Mouse (Mus musculus): ENCODE results near the gene Trim28.

The Trim28 gene

GRCm38 (mm10) chr7:13034148-13034977 is 35.4 kb downstream of the Trim28 start, which contains the start of gene Chmp2a:
Gene Chmp2a (minus strand): TSS chr7:13034807.
- peak; percentile 98 for DNase-seq

GRCm38 (mm10) chr7:13035211-13035855 is 36.4 kb downstream of the Trim28 start:
- DNase-seq = peak; percentile 57

- no peak for DNase-seq
These were observed 37.9 kb downstream of the Trim28 start for GRCm38 (mm10) chr7:13036806-13037205.

GRCm38 (mm10) chr7:13037366-13037765 is 38.5 kb downstream of the Trim28 start:
- DNase-seq = no peak

GRCm38 (mm10) chr7:13037901-13038555 is 39.1 kb downstream of the Trim28 start, which contains the start of gene Ube2m:
Gene Ube2m (minus strand): TSS chr7:13038275.
- DNase-seq = peak; percentile 100

GRCm38 (mm10) chr7:13038621-13039169 is 39.8 kb downstream of the Trim28 start:
- DNase-seq = no peak

- no peak for DNase-seq
These were observed 40.3 kb downstream of the Trim28 start for GRCm38 (mm10) chr7:13039181-13039580.

- no peak for DNase-seq
These were observed 42.3 kb downstream of the Trim28 start for GRCm38 (mm10) chr7:13041256-13041655.

- DNase-seq = no peak
These were observed 43.6 kb downstream of the Trim28 start for GRCm38 (mm10) chr7:13042511-13042910.

- no peak for DNase-seq
These were observed 44.2 kb downstream of the Trim28 start for GRCm38 (mm10) chr7:13043120-13043444.

- peak; percentile 44 for DNase-seq
These were observed 44.7 kb downstream of the Trim28 start for GRCm38 (mm10) chr7:13043445-13044253.

- no peak for DNase-seq
These were observed 45.3 kb downstream of the Trim28 start for GRCm38 (mm10) chr7:13044254-13044625.

- DNase-seq = peak; percentile 75
These were observed 47.2 kb downstream of the Trim28 start for GRCm38 (mm10) chr7:13046084-13046483.

GRCm38 (mm10) chr7:13053001-13053400 is 54.1 kb downstream of the Trim28 start:
- no peak for DNase-seq

GRCm38 (mm10) chr7:13053501-13053900 is 54.6 kb downstream of the Trim28 start:
- DNase-seq = no peak

GRCm38 (mm10) chr7:13053961-13054286 is 55.0 kb downstream of the Trim28 start:
- DNase-seq = no peak

- peak; percentile 92 for DNase-seq
These were observed 55.5 kb downstream of the Trim28 start, which contains the start of gene Mzf1 for GRCm38 (mm10) chr7:13054287-13055010. Gene Mzf1 (minus strand): TSS chr7:13054764.

- no peak for DNase-seq
These were observed 58.2 kb downstream of the Trim28 start for GRCm38 (mm10) chr7:13056913-13057700.

GRCm38 (mm10) chr7:13059536-13059935 is 60.6 kb downstream of the Trim28 start:
- DNase-seq = no peak

GRCm38 (mm10) chr7:13063399-13063798 is 64.5 kb downstream of the Trim28 start:
- peak; percentile 38 for DNase-seq

- DNase-seq = no peak
These were observed 73.4 kb downstream of the Trim28 start for GRCm38 (mm10) chr7:13072293-13072692.

Measured in thymus, postnatal 4 days (tissue).